Mouse (Mus musculus) lung, postnatal 25 days (tissue): ENCODE results near the gene Wdfy4.

Source experiments
- DNase-seq: peaks from one replicate; pipeline ENCODE4 v3.0.0; 2022; ENCODE audit warnings: low spot score

Gene Wdfy4

GRCm38 (mm10) chr14:33189849-33190423 is 4.6 kb upstream of the Wdfy4 start:
- DNase-seq = no peak

- DNase-seq = no peak
Observed at GRCm38 (mm10) chr14:33189230-33189629, 3.9 kb upstream of the Wdfy4 start.

GRCm38 (mm10) chr14:33187201-33187600 is 1.9 kb upstream of the Wdfy4 start:
- no peak for DNase-seq

- DNase-seq = no peak
Observed at GRCm38 (mm10) chr14:33180102-33180501, 5.2 kb downstream of the Wdfy4 start.

GRCm38 (mm10) chr14:33175059-33175821 is 10.1 kb downstream of the Wdfy4 start:
- DNase-seq = no peak

GRCm38 (mm10) chr14:33171942-33172341 is 13.4 kb downstream of the Wdfy4 start:
- DNase-seq = no peak

GRCm38 (mm10) chr14:33168750-33169149 is 16.6 kb downstream of the Wdfy4 start:
- DNase-seq = no peak

- DNase-seq = no peak
Observed at GRCm38 (mm10) chr14:33162238-33162637, 23.1 kb downstream of the Wdfy4 start.

GRCm38 (mm10) chr14:33158268-33158667 is 27.0 kb downstream of the Wdfy4 start:
- no peak for DNase-seq

- DNase-seq = no peak
Observed at GRCm38 (mm10) chr14:33152941-33153340, 32.4 kb downstream of the Wdfy4 start.

- DNase-seq = no peak
Observed at GRCm38 (mm10) chr14:33146287-33146686, 39.0 kb downstream of the Wdfy4 start.

GRCm38 (mm10) chr14:33136843-33137242 is 48.5 kb downstream of the Wdfy4 start:
- no peak for DNase-seq

GRCm38 (mm10) chr14:33135170-33135569 is 50.1 kb downstream of the Wdfy4 start:
- DNase-seq = no peak

- DNase-seq = no peak
Observed at GRCm38 (mm10) chr14:33131044-33131758, 54.1 kb downstream of the Wdfy4 start.

- no peak for DNase-seq
Observed at GRCm38 (mm10) chr14:33116590-33116989, 68.7 kb downstream of the Wdfy4 start.

- DNase-seq = no peak
Observed at GRCm38 (mm10) chr14:33104809-33105208, 80.5 kb downstream of the Wdfy4 start.

GRCm38 (mm10) chr14:33101609-33102008 is 83.7 kb downstream of the Wdfy4 start:
- DNase-seq = no peak

GRCm38 (mm10) chr14:33099926-33100325 is 85.4 kb downstream of the Wdfy4 start:
- no peak for DNase-seq

GRCm38 (mm10) chr14:33099111-33099510 is 86.2 kb downstream of the Wdfy4 start:
- no peak for DNase-seq

GRCm38 (mm10) chr14:33096462-33096861 is 88.8 kb downstream of the Wdfy4 start:
- DNase-seq = no peak

- DNase-seq = no peak
Observed at GRCm38 (mm10) chr14:33083326-33083725, 102.0 kb downstream of the Wdfy4 start.

- no peak for DNase-seq
Observed at GRCm38 (mm10) chr14:33082301-33082700, 103.0 kb downstream of the Wdfy4 start.

- DNase-seq = no peak
Observed at GRCm38 (mm10) chr14:33081370-33081860, 103.9 kb downstream of the Wdfy4 start.
